Mouse (Mus musculus) T-helper 2 cell (primary cell): ENCODE measurements around the gene Ostc.

Experiments used
- in situ Hi-C: fragments of 300-600 bp; cut with MboI, MseI; formaldehyde crosslinking; loops from one replicate; pipeline ENCODE4 v1.15.1; 2025; ENCODE audit warnings: high pct_unique_total_duplicates

The Ostc gene

GRCm38 (mm10) chr3:130660619-130661018 lies 48.6 kb downstream of the Ostc start:
- in situ Hi-C loops: no loop called here

GRCm38 (mm10) chr3:130649569-130649968 lies 59.7 kb downstream of the Ostc start:
- in situ Hi-C loops: no loop called here

GRCm38 (mm10) chr3:130646110-130646810 lies 63.0 kb downstream of the Ostc start:
- in situ Hi-C loops: no loop called here
